Mouse (Mus musculus): Measurements from ENCODE around the gene Nudt7. TPM values are rescaled to one million over a fixed set of nuclear protein-coding genes. Genes with fewer than 3 reads are reported as not detected.
A peak's percentile ranks its signal among the peaks of the same experiment; 100 is the strongest.

The Nudt7 gene
- 15.6 and 18.6 TPM in 2 replicates for polyA plus RNA-seq (2014; fragmentation: Nextera tagmentation; extraction: Ambion mirVana)

DNA sequence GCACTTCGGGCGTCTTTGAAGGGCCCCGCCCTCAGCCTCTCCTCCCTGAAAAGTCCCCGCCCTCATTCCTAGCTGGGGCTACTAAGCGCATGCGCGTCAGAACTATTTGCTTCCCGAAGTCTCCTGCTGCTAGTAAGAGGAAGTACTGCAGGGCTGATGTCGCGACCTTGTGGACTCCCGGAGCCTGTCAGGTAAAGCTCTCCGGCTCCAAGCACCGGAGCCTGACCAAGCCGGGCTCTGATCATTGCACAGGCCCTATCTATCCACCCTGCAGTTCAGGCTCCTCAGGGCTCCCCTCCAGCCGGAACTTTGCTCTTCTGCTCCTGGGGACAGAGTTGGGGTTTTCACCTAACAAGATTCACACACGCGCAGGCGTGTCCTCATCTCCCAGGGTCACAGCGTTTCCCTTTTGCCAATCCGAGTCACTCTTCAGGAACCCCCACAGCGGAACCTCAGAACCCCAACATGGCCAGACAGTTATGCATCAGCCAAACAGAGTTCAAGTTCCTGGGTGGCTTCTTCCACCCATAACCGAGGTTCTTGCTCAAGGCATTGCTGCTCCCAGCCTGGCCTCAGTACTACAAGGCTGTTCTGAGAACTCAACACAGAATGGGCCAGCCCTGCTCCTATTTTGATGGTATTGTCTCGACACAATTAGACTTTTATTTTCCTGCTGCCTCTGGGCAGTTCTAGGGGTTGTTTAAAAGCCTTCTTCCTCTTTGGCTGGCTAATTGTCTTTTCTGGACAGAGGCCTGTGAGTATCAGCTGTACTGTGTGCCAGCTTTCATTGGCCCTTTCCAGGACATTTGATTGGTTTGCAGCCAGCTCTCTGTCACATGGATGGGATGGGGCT lies at the start of gene Nudt7:
TSS of gene Nudt7 (plus strand) at position 48 of the 853 bp plus-strand sequence.
- peak within 1 kb of the TSS; percentile 61 for H3K4me3 ChIP-seq (ENCODE audit: low read length)
- no peaks in the 10 kb centered on the region for H3K9me3 ChIP-seq (ENCODE audit: control insufficient read depth, low read length)
- 2% methylated on average over 23 of the region's 23 CpGs for WGBS
- no peaks in the 10 kb centered on the region for H3K27me3 ChIP-seq (ENCODE audit: control insufficient read depth, insufficient read depth, low read length)
- 0 out of 2 replicates have a peak within 1 kb of the TSS, but pooled peaks have one; percentile 48 for H3K27ac ChIP-seq (ENCODE audit: low read depth, low read length)
- ATAC-seq (ENCODE audit: low FRiP score, low TSS enrichment), result peak; percentile 97
- no peaks in the 10 kb centered on the region for H3K4me1 ChIP-seq (ENCODE audit: control insufficient read depth, insufficient read depth, low read length)
- H3K9ac ChIP-seq (ENCODE audit: low read depth, low read length), result peak within 1 kb of the TSS; percentile 63
- peak within 1 kb of the TSS; percentile 87 for H3K4me2 ChIP-seq (replicated peaks; ENCODE audit: low read depth, low read length)
- H3K36me3 ChIP-seq (ENCODE audit: control insufficient read depth, insufficient read depth, low read length), result no peaks in the 10 kb centered on the region

DNA sequence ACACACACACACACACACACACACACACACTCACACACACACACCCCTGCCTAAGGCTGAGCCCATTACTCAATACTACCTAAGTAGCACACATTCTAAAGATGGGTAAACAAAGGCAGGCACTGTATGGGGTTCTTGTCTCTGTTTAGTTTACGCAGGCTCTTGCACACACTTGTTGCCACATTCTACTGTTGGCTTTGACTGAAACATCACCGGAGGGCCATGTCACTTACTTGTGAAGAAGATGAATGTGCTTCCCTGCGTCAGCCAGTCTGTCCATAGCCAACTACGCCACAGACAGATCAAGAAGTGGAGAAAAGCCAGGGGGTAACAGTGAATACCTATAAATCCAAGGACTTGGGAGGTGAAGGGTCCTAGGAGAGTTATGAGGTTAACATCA lies 45.4 kb upstream of the Nudt7 start:
- Histone ChIP-seq H3K4me2 (replicated peaks; ENCODE audit: low read depth, low read length) (no peak overlapping the region), H3K4me1 (ENCODE audit: control insufficient read depth, insufficient read depth, low read length) (no peaks in the 10 kb centered on the region), H3K9me3 (ENCODE audit: control insufficient read depth, low read length) (no peaks in the 10 kb centered on the region), H3K36me3 (ENCODE audit: control insufficient read depth, insufficient read depth, low read length) (no peaks in the 10 kb centered on the region), H3K4me3 (ENCODE audit: low read length) (no peak overlapping the region), H3K9ac (ENCODE audit: low read depth, low read length) (no peak overlapping the region), H3K27me3 (ENCODE audit: control insufficient read depth, insufficient read depth, low read length) (no peaks in the 10 kb centered on the region), H3K27ac (ENCODE audit: low read depth, low read length) (no peak overlapping the region)
- WGBS, result 71% methylated on average over 4 of the region's 4 CpGs
- ATAC-seq (ENCODE audit: low FRiP score, low TSS enrichment), result no peak

DNA sequence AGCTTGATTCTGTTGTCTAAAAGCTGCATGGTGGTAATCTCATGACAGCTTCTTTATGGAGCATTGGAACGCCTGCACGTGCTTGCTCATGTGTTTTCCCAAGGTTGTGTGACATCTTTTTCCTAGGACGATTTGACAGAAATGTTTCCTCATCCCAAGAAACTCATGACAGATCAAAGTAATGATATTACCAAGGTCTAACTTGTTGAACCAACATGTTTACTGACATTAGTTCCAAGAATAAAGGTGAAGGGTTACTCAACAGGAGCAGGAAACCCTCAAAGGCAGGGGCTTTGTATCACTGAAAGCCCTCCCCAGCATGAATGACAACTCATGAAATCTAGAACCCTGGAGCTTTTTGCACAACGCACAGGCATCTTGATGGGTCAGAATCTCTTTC lies 42.6 kb upstream of the Nudt7 start:
- Histone ChIP-seq H3K9me3 (ENCODE audit: control insufficient read depth, low read length) (no peaks in the 10 kb centered on the region), H3K4me3 (ENCODE audit: low read length) (no peak overlapping the region), H3K4me2 (replicated peaks; ENCODE audit: low read depth, low read length) (no peak overlapping the region), H3K27me3 (ENCODE audit: control insufficient read depth, insufficient read depth, low read length) (no peaks in the 10 kb centered on the region), H3K36me3 (ENCODE audit: control insufficient read depth, insufficient read depth, low read length) (no peaks in the 10 kb centered on the region), H3K4me1 (ENCODE audit: control insufficient read depth, insufficient read depth, low read length) (no peaks in the 10 kb centered on the region), H3K27ac (ENCODE audit: low read depth, low read length) (no peak overlapping the region), H3K9ac (ENCODE audit: low read depth, low read length) (no peak overlapping the region)
- ATAC-seq (ENCODE audit: low FRiP score, low TSS enrichment), result no peak
- 79% methylated on average over 4 of the region's 4 CpGs for WGBS

DNA sequence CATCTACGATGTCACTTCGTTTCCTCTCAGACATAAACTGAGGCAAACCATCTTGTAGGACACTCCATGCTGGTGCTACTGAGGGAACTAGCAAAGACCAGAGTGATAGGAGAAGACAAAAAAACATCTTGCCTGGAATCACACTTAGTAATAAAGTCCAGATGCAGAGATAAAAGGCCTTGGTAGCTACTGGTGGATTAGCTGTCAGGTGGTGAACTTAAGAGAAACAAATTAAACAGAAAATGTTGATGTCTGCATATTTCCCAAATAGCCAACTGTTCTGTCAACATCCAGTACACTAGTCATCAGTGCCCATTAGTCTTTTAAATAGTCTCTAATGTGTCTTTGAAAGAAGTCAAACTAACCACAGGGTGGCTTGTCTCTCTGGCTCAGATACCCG lies 40.0 kb upstream of the Nudt7 start:
- H3K9me3 ChIP-seq (ENCODE audit: control insufficient read depth, low read length), result no peaks in the 10 kb centered on the region
- no peak overlapping the region for H3K4me2 ChIP-seq (replicated peaks; ENCODE audit: low read depth, low read length)
- no peaks in the 10 kb centered on the region for H3K27me3 ChIP-seq (ENCODE audit: control insufficient read depth, insufficient read depth, low read length)
- no peak overlapping the region for H3K4me3 ChIP-seq (ENCODE audit: low read length)
- no peaks in the 10 kb centered on the region for H3K36me3 ChIP-seq (ENCODE audit: control insufficient read depth, insufficient read depth, low read length)
- no peak overlapping the region for H3K27ac ChIP-seq (ENCODE audit: low read depth, low read length)
- H3K4me1 ChIP-seq (ENCODE audit: control insufficient read depth, insufficient read depth, low read length), result no peaks in the 10 kb centered on the region
- ATAC-seq (ENCODE audit: low FRiP score, low TSS enrichment), result no peak
- WGBS, result 86% methylated on average over 3 of the region's 3 CpGs
- no peak overlapping the region for H3K9ac ChIP-seq (ENCODE audit: low read depth, low read length)

DNA sequence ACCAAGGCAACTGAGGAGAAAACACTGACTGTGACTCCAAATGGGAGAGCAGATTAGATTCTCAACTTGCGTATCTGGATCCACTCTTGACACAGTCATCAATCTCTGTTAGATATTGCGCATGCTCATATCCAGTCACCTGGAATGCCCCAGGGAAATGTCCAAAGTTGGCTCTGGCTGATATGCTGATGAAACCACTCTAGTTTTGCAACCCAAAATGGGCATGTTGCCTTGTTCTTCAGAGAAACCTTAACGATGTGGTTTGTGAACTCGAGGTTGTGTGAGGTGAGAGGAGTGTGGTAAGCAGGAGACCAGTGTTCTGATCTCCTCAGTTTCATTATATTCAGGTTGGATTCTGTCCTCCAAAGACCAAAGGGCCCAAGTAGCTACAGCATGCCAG lies 38.8 kb upstream of the Nudt7 start:
- WGBS, result 90% methylated on average over 4 of the region's 4 CpGs
- Histone ChIP-seq H3K9ac (ENCODE audit: low read depth, low read length) (no peak overlapping the region), H3K4me1 (ENCODE audit: control insufficient read depth, insufficient read depth, low read length) (no peaks in the 10 kb centered on the region), H3K27ac (ENCODE audit: low read depth, low read length) (no peak overlapping the region), H3K4me2 (replicated peaks; ENCODE audit: low read depth, low read length) (no peak overlapping the region), H3K27me3 (ENCODE audit: control insufficient read depth, insufficient read depth, low read length) (no peaks in the 10 kb centered on the region), H3K36me3 (ENCODE audit: control insufficient read depth, insufficient read depth, low read length) (no peaks in the 10 kb centered on the region), H3K9me3 (ENCODE audit: control insufficient read depth, low read length) (no peaks in the 10 kb centered on the region), H3K4me3 (ENCODE audit: low read length) (no peak overlapping the region)
- ATAC-seq (ENCODE audit: low FRiP score, low TSS enrichment), result no peak

DNA sequence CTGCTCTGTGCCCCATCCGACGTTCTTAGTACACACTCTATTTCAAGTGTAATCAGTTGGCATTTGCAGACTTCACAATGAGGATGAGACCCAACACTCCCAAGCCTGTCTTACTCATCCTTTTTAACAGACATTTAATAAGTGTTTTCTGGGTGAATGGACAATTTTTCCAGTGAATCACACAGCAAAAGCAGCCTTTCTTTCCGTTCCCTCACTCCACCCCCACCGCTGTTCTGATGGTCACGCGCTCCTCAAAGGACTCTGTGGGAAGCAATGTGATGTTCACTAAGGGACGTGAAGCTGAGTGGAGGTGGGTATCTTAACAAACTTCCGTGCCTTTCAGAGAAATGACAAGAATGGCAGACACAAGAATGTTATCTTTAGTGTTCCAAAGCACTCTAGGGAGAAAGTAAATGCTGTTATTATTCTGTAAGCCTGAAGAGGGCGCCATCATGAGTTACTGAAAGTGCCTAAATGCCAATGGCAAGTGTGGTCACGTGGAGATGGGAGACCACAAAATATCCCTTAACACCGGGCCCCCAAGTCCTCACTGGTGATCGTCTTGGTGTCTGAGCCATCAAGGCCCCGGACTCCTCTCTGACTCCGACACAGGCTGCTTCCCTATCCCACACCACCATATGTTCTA lies 32.7 kb upstream of the Nudt7 start:
- no peaks in the 10 kb centered on the region for H3K9me3 ChIP-seq (ENCODE audit: control insufficient read depth, low read length)
- 87% methylated on average over 14 of the region's 14 CpGs for WGBS
- no peak overlapping the region for H3K9ac ChIP-seq (ENCODE audit: low read depth, low read length)
- H3K4me2 ChIP-seq (replicated peaks; ENCODE audit: low read depth, low read length), result no peak overlapping the region
- no peak for ATAC-seq (ENCODE audit: low FRiP score, low TSS enrichment)
- H3K27me3 ChIP-seq (ENCODE audit: control insufficient read depth, insufficient read depth, low read length), result no peaks in the 10 kb centered on the region
- H3K4me1 ChIP-seq (ENCODE audit: control insufficient read depth, insufficient read depth, low read length), result no peaks in the 10 kb centered on the region
- no peak overlapping the region for H3K4me3 ChIP-seq (ENCODE audit: low read length)
- no peaks in the 10 kb centered on the region for H3K36me3 ChIP-seq (ENCODE audit: control insufficient read depth, insufficient read depth, low read length)
- no peak overlapping the region for H3K27ac ChIP-seq (ENCODE audit: low read depth, low read length)

DNA sequence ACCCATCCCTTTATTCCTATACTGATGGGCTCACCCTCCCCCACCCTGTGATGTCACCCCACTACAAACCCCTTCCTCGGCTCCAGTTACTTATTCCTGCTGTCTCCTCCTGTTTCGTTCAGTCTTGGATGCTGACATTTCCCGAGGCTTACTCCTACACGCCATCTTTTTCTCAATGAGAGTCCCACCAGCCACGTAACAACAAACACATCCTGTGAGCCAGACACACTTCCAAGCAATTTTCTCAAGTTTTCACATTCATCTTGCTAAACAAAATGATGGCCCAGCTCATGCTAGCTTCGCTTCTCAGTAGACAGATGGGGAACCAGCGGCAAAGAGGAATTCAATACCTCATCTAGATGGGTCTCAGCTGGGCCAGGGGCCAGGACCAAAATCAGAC lies 30.0 kb upstream of the Nudt7 start:
- Histone ChIP-seq H3K4me1 (ENCODE audit: control insufficient read depth, insufficient read depth, low read length) (no peaks in the 10 kb centered on the region), H3K27ac (ENCODE audit: low read depth, low read length) (no peak overlapping the region), H3K27me3 (ENCODE audit: control insufficient read depth, insufficient read depth, low read length) (no peaks in the 10 kb centered on the region), H3K4me3 (ENCODE audit: low read length) (no peak overlapping the region), H3K36me3 (ENCODE audit: control insufficient read depth, insufficient read depth, low read length) (no peaks in the 10 kb centered on the region), H3K9me3 (ENCODE audit: control insufficient read depth, low read length) (no peaks in the 10 kb centered on the region), H3K9ac (ENCODE audit: low read depth, low read length) (no peak overlapping the region), H3K4me2 (replicated peaks; ENCODE audit: low read depth, low read length) (no peak overlapping the region)
- ATAC-seq (ENCODE audit: low FRiP score, low TSS enrichment), result peak; percentile 52; the same call in 1 of the 2 replicates
- WGBS, result 45% methylated on average over 7 of the region's 7 CpGs

DNA sequence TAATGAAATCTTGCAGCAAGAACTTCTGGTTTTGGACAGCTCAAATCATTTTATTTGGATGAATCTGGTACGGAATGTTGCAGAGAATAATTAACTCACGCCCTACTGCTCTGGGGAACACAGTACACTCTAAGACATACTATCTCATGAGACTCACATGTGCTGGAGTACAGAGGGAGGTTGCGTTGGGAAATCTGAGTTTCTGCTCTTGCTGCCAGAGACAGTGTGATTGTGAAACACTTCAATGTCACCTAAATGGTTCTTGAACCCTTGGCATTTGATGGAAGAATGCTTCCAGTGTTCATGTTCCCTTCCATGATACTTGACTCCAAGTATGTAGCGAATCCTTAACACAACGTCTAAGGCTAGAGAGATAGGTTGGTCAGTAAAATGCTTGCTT lies 27.4 kb upstream of the Nudt7 start:
- no peak overlapping the region for H3K27ac ChIP-seq (ENCODE audit: low read depth, low read length)
- H3K4me1 ChIP-seq (ENCODE audit: control insufficient read depth, insufficient read depth, low read length), result no peaks in the 10 kb centered on the region
- no peak overlapping the region for H3K4me3 ChIP-seq (ENCODE audit: low read length)
- H3K27me3 ChIP-seq (ENCODE audit: control insufficient read depth, insufficient read depth, low read length), result no peaks in the 10 kb centered on the region
- no peaks in the 10 kb centered on the region for H3K9me3 ChIP-seq (ENCODE audit: control insufficient read depth, low read length)
- ATAC-seq (ENCODE audit: low FRiP score, low TSS enrichment), result no peak
- no peak overlapping the region for H3K4me2 ChIP-seq (replicated peaks; ENCODE audit: low read depth, low read length)
- no peaks in the 10 kb centered on the region for H3K36me3 ChIP-seq (ENCODE audit: control insufficient read depth, insufficient read depth, low read length)
- WGBS, result 92% methylated on average over 5 of the region's 5 CpGs
- no peak overlapping the region for H3K9ac ChIP-seq (ENCODE audit: low read depth, low read length)

All from kidney, embryonic 14.5 days (tissue).